Mouse (Mus musculus) forebrain, embryonic 14.5 days (tissue): ENCODE results near the gene Phxr2. TPM values are rescaled to one million over a fixed set of nuclear protein-coding genes. Genes with fewer than 3 reads are reported as not detected.

Experiments
- ATAC-seq: fragments of 200-750 bp; cut with Nextera tagmentation; 2 replicates; pipeline ENCODE4 v1.8.0; 2017; ENCODE audit warnings: mild to moderate bottlenecking, moderate library complexity
- DNase-seq: peaks from one replicate; pipeline ENCODE4 v3.0.0-alpha.2; 2015; ENCODE audit warnings: low spot score
- H3K27ac ChIP-seq: fragments of 300-500 bp; sonication (generic); 2 replicates; pipeline ENCODE4 v1.5.1; 2014; ENCODE audit warnings: low read depth, mild to moderate bottlenecking, control low read depth, low read length, moderate library complexity
- H3K27me3 ChIP-seq: fragments of 300-500 bp; sonication (generic); replicated peaks from 2 replicates; pipeline ENCODE4 v1.6.1; 2014; ENCODE audit warnings: low read length, control low read depth, mixed read lengths; ENCODE audit not compliant: control insufficient read depth, insufficient read depth
- H3K36me3 ChIP-seq: fragments of 300-500 bp; sonication (generic); 2 replicates; pipeline ENCODE4 v1.6.1; 2014; ENCODE audit warnings: low read length, control low read depth; ENCODE audit not compliant: control insufficient read depth, insufficient read depth
- H3K4me1 ChIP-seq: fragments of 300-500 bp; sonication (generic); 2 replicates; pipeline ENCODE4 v1.6.1; 2014; ENCODE audit warnings: antibody characterized with exemption, low read length, control low read depth; ENCODE audit not compliant: control insufficient read depth, insufficient read depth
- H3K4me2 ChIP-seq: fragments of 300-500 bp; sonication (generic); 2 replicates; pipeline ENCODE4 v1.6.1; 2014; ENCODE audit warnings: mild to moderate bottlenecking, control low read depth, low read length
- H3K4me3 ChIP-seq: fragments of 300-500 bp; sonication (generic); 2 replicates; pipeline ENCODE4 v1.5.1; 2014; ENCODE audit warnings: low read depth, low read length, control low read depth
- H3K9ac ChIP-seq: fragments of 300-500 bp; sonication (generic); 2 replicates; pipeline ENCODE4 v1.6.1; 2014; ENCODE audit warnings: mild to moderate bottlenecking, low read length, control low read depth, moderate library complexity
- H3K9me3 ChIP-seq: fragments of 300-500 bp; sonication (generic); replicated peaks from 2 replicates; pipeline ENCODE4 v1.6.1; 2016; ENCODE audit warnings: low read length, control low read depth, mixed read lengths; ENCODE audit not compliant: control insufficient read depth
- WGBS: fragments of 180-500 bp; shearing (Covaris S2); extraction: QIAGEN DNeasy Blood & Tissue Kit; methylation state at CpG from one replicate; pipeline ENCODE4 v1.1.7; 2014; 5-methylcytosine and 5-hydroxymethylcytosine counted together
- polyA plus RNA-seq: library from polyadenylated mRNA; unstranded; fragments of >200 nt; fragmentation: Nextera tagmentation; extraction: Ambion mirVana; gene quantifications from 2 replicates; pipeline ENCODE4 v1.2.1, GENCODE M21; 2014

The Phxr2 gene
- polyA plus RNA-seq, 1 experiment from 2014 or later, result not detected

DNA sequence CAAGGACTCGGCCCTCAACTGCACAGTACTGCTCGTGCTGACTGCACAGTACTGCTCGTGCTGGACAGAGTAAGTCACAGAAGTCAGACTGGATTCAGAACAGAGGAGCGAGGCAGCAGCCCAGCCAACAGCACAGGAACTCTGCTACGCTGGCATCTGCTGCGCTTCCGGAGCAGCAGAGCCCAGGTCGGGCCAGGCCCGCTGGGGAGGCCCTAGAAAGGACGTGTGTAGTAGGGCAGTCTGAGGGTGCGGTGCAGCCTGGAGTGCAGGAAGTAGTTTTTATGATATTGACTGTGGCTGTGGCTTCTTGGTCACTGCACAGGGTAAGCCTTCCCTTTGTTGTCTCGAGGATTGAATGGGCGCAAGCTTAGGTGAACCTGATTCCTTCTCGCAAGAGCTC is 829 bp upstream of the Phxr2 start:
- Histone ChIP-seq H3K9ac (no peak overlapping the region), H3K4me1 (no peaks in the 10 kb centered on the region), H3K27me3 (no peaks in the 10 kb centered on the region), H3K36me3 (peaks cover 25% of the 10 kb centered on the region; the same call in 1 of the 2 replicates), H3K4me3 (no peak overlapping the region), H3K27ac (no peak overlapping the region), H3K9me3 (no peaks in the 10 kb centered on the region), H3K4me2 (no peak overlapping the region)
- DNase-seq (no peak), ATAC-seq (no peak)
- 93% methylated on average over 14 of the region's 14 CpGs for WGBS

DNA sequence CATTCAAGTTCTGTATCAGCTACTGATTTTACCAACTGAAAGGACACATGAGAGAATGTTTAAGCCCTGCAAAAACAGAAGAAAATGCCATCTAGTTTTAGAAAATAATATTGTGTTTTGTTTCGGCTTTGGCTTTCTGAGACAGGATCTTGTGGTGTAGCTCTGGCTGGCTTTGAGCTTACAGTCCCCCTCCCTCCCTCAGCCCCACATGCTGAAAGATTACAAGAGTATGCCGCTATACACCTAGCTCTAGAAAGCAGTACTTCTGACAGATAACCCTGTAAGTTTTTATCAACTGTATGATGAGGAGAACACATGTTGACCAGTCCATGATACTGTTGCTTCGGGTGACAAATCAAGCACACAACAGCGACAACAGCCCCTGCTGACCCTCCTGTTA is 6.7 kb downstream of the Phxr2 start:
- DNase-seq (no peak), ATAC-seq (no peak)
- H3K27me3 ChIP-seq, result no peaks in the 10 kb centered on the region
- 0 out of 2 replicates have a peak, but pooled peaks cover 3% of the 10 kb centered on the region for H3K36me3 ChIP-seq
- no peaks in the 10 kb centered on the region for H3K9me3 ChIP-seq
- no peaks in the 10 kb centered on the region for H3K4me1 ChIP-seq
- no peak overlapping the region for H3K9ac ChIP-seq
- WGBS, result 87% methylated on average over 4 of the region's 4 CpGs
- no peak overlapping the region for H3K27ac ChIP-seq
- H3K4me2 ChIP-seq, result no peak overlapping the region
- H3K4me3 ChIP-seq, result no peak overlapping the region

DNA sequence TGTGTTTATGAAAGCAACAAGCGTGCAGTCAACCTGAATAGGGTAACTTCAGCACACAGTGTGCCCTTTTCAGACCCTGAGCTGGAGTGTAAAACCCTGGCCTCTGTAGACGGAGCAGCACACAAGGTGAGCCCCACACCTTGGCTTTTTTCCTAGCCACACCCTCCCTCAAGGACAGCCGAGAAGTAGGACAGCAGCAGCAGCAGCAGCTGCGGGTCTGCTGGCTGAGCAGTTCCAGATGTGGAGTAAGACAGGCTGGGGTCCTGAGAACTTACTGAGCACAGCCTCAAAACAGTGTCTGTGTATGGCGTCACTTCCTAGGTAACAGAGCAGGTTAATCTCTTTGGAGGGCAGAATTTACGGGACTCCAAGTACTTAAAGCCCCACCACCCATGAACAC is 7.4 kb downstream of the Phxr2 start:
- H3K27ac ChIP-seq, result no peak overlapping the region
- 0 out of 2 replicates have a peak, but pooled peaks cover 3% of the 10 kb centered on the region for H3K36me3 ChIP-seq
- no peak overlapping the region for H3K4me2 ChIP-seq
- H3K9me3 ChIP-seq, result no peaks in the 10 kb centered on the region
- 82% methylated on average over 6 of the region's 6 CpGs for WGBS
- no peaks in the 10 kb centered on the region for H3K27me3 ChIP-seq
- ATAC-seq (no peak), DNase-seq (no peak)
- H3K4me3 ChIP-seq, result no peak overlapping the region
- no peaks in the 10 kb centered on the region for H3K4me1 ChIP-seq
- no peak overlapping the region for H3K9ac ChIP-seq

DNA sequence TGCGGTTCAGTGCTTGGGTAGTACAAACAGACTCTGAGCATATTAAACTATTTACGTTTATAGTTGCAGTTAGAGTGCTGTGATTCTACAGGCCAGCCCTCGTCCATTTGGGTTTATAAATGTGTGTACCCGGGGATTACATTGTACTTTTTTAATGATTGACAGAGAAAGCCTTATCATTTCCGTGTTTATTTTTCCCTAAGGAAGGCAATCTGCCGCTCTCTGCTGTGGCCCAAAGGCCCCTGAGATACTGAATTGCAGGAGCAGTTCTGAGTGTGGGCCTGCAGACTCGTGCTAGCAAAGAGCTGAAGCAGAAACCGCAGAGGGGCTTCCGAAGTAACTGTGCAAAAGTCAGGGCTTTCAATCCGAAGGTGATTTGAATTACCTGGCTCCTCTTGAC is 8.2 kb downstream of the Phxr2 start:
- 87% methylated on average over 10 of the region's 10 CpGs for WGBS
- Histone ChIP-seq H3K9me3 (no peaks in the 10 kb centered on the region), H3K27me3 (no peaks in the 10 kb centered on the region), H3K4me2 (no peak overlapping the region), H3K4me1 (no peaks in the 10 kb centered on the region), H3K4me3 (no peak overlapping the region), H3K9ac (no peak overlapping the region), H3K36me3 (0 out of 2 replicates have a peak, but pooled peaks cover 3% of the 10 kb centered on the region), H3K27ac (no peak overlapping the region)
- no peak for ATAC-seq
- no peak for DNase-seq

DNA sequence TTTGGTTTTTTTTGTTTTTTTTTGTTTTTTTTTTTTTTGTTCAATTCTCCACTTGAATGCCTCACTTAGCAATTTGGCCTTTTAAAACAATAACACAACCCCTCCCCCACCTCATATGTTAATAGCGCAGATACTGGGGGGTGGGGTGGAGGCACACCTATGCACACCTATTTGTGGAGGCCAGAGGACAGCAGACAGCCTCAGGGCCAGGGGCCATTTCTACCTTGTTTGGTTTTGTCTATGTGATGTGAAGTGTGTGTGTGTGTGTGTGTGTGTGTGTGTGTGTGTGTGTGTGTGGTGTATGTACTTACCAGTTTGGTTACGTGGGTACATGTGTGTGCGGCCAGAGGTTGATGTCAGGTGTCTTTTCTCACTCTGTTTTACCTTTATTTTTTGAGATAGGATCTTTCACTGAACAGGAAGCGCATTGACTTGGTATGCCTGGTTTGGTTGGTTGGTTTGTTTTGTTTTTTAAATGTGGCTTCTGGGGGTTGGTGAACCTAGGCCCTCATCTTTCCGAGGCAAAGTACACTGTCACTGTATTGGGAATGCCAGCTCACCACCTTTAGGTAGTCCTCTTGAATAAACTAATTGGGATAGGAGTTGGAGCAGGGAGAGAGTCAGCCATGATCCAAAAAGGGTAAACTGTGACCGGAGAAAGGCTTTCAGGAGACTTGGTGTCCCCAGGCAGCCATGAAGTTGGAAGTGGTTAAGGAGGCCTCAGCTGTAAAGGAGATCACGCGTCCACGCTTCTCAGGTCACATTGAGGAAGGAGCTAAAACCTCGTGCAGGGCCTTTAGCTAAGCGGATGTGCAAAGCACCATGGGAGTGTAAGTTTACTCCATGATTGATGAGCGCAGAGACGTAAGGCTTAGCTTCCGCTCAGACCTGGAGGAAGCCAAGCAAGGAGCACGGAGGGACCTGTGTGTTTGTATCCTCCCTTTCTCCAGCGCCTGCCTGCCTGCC is 9.2 kb downstream of the Phxr2 start:
- Histone ChIP-seq H3K9ac (no peak overlapping the region), H3K36me3 (peaks cover 5% of the 10 kb centered on the region; the same call in 1 of the 2 replicates), H3K27me3 (no peaks in the 10 kb centered on the region), H3K27ac (no peak overlapping the region), H3K4me1 (no peaks in the 10 kb centered on the region), H3K4me2 (no peak overlapping the region), H3K9me3 (no peaks in the 10 kb centered on the region), H3K4me3 (no peak overlapping the region)
- ATAC-seq (no peak), DNase-seq (no peak)
- WGBS, result 89% methylated on average over 16 of the region's 16 CpGs

DNA sequence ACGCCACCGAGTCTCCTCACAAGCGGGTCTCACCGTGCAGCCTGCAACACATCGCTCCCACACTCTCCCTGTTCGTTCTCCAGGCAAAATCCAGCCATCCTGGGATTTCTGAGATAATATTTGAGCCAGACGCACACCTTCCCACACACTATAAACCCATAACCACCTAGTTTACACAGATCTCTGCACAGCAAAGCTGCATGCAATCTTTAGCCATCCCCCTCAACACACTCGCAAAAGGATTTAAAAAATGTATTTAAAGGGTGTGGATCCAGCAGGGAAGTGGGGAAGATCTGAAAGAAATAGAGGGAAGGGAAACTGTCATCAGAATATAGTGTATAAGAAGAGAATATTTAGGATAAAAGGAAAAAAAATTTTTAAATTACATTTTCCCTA is 9.9 kb downstream of the Phxr2 start:
- WGBS, result 78% methylated on average over 8 of the region's 8 CpGs
- no peaks in the 10 kb centered on the region for H3K4me1 ChIP-seq
- H3K27me3 ChIP-seq, result no peaks in the 10 kb centered on the region
- DNase-seq (no peak), ATAC-seq (no peak)
- H3K4me2 ChIP-seq, result no peak overlapping the region
- no peak overlapping the region for H3K27ac ChIP-seq
- no peak overlapping the region for H3K9ac ChIP-seq
- H3K4me3 ChIP-seq, result no peak overlapping the region
- H3K36me3 ChIP-seq, result peaks cover 6% of the 10 kb centered on the region; the same call in 1 of the 2 replicates
- H3K9me3 ChIP-seq, result no peaks in the 10 kb centered on the region

DNA sequence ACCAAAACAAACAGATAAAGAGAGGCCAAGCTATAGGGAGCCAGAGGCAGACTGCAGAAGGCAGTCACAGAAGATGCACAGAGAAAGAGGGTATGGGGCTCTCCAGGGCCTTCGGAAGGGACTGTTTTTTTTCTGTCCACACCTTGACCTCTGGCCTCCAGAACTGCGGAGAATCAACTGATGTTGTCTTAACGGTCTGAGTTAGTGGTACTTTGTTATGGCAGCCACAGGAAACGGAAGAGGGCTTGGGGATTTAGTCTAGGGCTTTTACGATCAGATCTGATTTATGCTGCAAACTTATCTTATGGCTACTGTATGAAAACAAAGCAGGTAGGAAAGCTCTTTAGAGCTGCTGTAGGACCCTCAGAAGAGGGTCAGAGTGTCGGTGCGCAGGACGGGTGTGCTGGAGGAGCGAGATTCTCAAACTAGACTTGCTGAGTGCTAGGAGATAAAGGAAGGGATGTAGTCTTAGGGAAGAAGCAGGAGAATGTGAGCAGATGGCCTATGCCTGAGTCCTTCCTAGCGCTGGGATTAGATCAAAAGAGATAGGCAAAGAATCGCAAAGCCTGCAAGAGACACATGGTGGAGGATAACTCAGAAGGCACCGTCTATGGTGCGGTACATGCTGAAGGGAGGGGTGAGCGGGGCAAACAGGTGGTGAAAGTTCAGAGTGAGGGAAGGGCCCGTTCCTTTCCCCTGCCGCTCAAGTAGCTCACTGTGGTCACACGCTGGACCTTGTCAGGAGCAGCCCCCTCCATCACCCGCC is 10.5 kb downstream of the Phxr2 start:
- Histone ChIP-seq H3K36me3 (peaks cover 12% of the 10 kb centered on the region), H3K9ac (no peak overlapping the region), H3K9me3 (no peaks in the 10 kb centered on the region), H3K27ac (no peak overlapping the region), H3K4me1 (no peaks in the 10 kb centered on the region), H3K27me3 (no peaks in the 10 kb centered on the region), H3K4me3 (no peak overlapping the region), H3K4me2 (no peak overlapping the region)
- no peak for ATAC-seq
- WGBS, result 74% methylated on average over 18 of the region's 18 CpGs
- no peak for DNase-seq

DNA sequence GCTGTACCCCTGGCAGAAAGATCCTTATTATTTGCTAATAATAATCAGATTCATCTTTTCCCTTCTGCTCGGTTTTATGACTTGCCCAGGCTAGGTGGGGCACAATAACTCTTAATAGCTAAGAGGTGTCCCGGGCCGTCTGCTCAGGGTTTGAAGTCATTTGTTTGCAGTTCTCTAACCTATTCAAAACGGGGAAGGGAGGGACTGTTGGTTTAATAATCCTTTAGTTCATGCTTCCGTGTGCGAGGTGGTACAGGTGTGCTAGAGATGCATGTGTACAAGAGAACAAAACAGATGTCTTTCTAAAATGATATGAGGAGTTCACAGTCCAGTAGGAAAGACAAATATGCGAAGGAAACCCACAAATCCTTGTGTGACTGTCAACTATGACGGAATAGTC is 11.8 kb downstream of the Phxr2 start:
- Histone ChIP-seq H3K4me2 (no peak overlapping the region), H3K9me3 (no peaks in the 10 kb centered on the region), H3K27ac (no peak overlapping the region), H3K4me1 (no peaks in the 10 kb centered on the region), H3K9ac (no peak overlapping the region), H3K27me3 (no peaks in the 10 kb centered on the region), H3K36me3 (peaks cover 24% of the 10 kb centered on the region), H3K4me3 (no peak overlapping the region)
- whole genome bisulfite sequencing, result 88% methylated on average over 8 of the region's 8 CpGs
- ATAC-seq, result no peak
- no peak for DNase-seq
